Mouse (Mus musculus) B cell, adult 2 months (primary cell): Measurements from ENCODE around the gene Calm3.
A peak's percentile ranks its signal among the peaks of the same experiment; 100 is the strongest.

ENCODE experiments used
- DNase-seq, 2 experiments: peaks; one replicate each; pipeline ENCODE4 v3.0.0; 2022

Gene Calm3

DNA sequence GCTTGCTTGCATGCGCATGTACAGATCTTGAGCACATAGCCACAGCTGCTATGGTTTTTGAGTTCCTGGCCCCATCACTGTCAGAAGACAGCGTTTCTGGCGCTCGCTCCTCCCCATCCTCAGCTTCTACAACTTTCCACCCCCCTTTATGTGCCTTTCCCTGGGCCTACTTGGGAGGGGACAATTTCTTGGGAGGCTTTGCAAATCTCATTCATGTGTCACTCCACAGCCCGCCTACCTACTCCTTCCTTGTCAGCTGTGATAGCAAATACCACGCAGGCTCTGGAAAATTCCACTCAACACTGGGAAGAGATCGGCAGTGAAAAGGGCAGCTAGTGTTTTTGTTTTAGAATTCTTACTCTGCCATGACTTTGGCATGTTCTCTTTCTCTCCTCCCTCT lies 16.4 kb upstream of the Calm3 start:
- no peak for DNase-seq

- DNase-seq, result no peak
Measured at GRCm38 (mm10) chr7:16938117-16938791, 14.3 kb upstream of the Calm3 start.

DNA sequence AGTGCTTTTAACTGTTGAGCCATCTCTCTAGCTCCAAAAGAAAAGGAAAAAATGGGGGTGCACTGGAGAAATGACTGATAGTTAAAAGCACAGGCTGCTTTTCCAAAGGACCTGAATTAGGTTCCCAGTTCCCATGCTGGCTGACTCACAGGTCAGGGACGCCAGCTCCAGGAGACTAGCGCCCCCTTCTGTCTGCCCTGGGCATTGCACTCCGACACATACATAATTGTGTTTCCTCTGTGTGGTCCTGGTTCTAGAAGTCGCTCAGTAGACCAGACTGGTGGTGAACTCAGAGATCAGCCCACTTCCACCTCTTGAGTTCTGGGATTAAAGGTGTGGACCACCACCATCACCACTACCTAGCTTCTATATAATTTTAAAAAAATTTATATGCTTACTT lies 13.4 kb upstream of the Calm3 start:
- DNase-seq, result peak; percentile 53 to 54

DNA sequence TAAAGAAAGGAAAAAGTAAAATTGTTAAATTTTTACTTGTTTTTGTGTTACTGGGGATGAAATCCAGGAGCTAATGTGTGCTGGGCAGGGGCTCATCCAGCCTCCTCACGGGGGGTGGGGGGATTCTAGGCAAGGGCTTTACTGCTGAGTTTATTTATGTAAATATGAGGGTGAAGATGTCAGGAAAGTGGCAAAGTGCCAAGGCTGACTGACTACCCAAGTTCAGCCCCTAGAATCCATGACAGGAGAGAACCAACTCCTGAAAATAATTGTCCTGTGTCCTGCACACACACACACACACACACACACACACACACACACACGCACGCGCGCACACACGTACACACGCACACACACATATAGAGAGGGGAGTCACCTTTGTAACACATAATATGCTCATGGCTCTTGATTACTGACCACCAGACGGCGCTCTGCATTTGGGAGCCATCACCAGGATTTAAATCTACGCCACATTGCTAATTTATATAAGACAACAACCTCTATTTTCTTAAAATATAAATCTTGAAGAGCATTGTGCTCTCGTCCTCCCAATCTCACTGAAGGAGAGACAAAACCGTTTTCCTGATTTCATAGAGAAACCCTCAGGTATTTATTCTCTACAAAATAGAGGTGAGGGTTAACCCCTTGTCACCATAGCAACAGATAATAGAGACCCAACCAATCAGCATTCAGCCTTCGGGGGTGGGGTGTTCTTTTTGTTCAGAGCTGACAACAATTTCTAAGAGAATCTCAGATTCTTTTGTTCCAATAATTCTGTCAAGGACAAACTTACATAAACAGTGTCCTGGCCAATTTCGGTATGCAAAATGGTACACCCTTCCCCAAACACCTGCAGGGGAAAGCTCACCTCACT lies 9.0 kb upstream of the Calm3 start:
- peak; percentile 67 to 68 for DNase-seq

DNA sequence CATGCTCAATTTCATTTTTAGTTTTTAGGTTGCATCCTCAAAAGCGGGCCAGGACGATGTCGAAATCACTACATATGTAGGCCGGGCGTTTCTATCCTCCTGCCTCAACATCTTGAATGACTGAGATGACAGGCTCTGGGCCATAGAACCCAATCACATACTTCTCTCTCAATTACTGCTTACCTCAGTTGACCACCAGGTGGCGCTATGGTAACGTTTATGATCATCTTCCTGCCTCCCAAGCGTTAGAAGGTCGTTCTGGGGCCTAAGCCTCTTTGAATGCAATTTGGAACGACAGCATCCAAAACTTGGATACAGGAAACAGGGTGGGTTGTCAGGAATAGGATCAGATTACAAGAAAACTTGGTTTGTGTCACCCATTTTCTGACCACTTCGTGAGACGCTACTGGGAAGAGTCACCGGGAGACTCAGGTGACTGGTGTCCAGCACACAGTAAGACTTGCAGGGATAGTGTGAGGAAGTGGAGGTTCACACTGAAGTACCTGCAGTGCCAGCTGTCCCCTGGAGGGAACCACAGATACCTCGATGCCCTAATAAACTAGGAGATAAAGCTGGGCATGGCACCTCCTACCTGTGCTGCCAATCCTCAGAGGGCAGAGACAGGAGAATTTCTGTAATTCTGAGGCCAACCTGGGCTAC lies 8.2 kb upstream of the Calm3 start:
- peak; percentile 88 to 89 for DNase-seq

- peak; percentile 76 to 78 for DNase-seq
Measured at GRCm38 (mm10) chr7:16930850-16931249, 6.9 kb upstream of the Calm3 start.

- DNase-seq, result peak in 1 of 2 experiments; percentile 21
Measured at GRCm38 (mm10) chr7:16928341-16928740, 4.4 kb upstream of the Calm3 start.

- no peak for DNase-seq
Measured at GRCm38 (mm10) chr7:16923283-16924036, 454 bp downstream of the Calm3 start.

GRCm38 (mm10) chr7:16922360-16922973 lies 1.4 kb downstream of the Calm3 start:
- DNase-seq, result no peak

DNA sequence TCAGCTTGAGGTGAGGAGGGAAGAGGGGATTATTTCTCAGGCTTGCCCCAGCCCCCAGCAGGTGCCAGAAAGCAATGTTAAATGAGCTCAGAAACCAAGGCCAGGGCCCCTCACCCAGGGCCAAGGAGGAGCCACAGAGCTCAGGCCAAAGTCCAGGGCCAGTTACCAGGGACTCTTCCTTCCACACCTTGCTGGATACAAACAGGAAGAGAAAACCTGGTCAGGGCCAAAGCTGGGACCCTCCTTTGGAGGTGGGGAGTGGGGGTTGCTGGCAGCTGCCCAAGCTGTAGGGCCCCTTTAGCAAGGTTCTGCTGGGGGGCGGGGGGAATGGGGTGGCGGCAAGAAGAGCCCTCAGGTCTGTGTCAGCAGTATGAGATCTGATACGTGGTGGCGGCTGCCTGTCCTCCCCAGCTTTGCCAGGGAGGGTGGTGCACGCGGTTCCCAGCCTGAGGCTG lies 2.0 kb downstream of the Calm3 start:
- DNase-seq, result no peak

GRCm38 (mm10) chr7:16920818-16921791 lies 2.8 kb downstream of the Calm3 start:
- no peak for DNase-seq

GRCm38 (mm10) chr7:16920150-16920579 lies 3.7 kb downstream of the Calm3 start:
- DNase-seq, result no peak

DNA sequence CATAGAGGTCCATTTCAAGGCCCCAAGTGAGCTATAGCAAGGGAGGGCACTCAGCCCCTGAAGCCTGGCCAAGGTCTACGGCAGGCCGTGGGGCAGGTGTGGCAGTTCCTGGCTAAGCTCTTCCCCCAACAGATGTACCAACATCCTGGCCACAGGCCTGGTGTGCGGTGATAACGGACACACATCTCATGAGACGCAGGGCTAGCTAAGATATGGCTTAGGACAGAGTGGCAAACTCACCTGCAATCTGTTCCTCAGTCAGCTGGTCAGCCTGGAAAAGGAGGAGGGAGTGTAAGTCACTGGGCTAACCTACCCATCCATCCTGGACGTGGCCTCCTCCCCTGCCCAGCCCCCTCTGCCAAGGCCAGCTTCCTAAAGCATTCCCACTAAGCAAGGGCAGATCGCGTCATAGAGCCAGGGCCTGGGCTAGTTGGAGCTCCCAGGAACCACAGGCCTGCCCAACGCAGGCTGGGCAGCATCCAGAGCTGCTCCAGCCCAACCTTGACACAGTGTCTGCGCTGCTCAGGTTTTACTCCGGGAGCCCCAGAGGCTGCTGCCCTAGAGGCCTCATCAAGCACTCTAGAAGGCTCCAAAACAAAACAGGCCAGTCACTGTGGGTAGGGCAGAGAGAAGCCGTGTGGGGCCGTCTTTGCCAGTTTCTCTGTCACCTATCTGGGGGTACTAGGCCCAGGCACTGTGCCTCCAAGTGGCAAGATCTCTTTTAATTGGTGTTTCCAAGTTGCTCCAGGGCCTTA lies 4.3 kb downstream of the Calm3 start:
- DNase-seq, result no peak

GRCm38 (mm10) chr7:16918670-16919069 lies 5.2 kb downstream of the Calm3 start:
- DNase-seq, result no peak

GRCm38 (mm10) chr7:16918014-16918413 lies 5.9 kb downstream of the Calm3 start:
- no peak for DNase-seq

DNA sequence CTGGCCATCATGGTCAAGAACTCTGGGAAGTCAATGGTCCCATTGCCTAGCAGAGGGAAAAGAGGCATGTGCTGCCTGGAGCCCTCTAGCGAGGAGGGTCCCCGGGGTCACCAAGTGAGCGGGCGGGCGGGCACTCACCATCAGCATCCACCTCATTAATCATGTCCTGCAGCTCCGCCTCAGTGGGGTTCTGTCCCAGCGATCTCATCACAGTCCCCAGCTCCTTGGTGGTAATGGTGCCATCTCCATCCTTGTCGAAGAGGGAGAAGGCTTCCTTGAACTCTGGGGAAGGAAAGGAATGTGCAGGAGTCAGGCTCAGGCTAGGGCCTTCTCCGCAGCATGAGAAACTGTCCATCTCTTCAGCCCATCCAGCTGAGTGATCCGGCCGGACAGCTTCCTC lies 6.5 kb downstream of the Calm3 start:
- DNase-seq, result no peak

DNA sequence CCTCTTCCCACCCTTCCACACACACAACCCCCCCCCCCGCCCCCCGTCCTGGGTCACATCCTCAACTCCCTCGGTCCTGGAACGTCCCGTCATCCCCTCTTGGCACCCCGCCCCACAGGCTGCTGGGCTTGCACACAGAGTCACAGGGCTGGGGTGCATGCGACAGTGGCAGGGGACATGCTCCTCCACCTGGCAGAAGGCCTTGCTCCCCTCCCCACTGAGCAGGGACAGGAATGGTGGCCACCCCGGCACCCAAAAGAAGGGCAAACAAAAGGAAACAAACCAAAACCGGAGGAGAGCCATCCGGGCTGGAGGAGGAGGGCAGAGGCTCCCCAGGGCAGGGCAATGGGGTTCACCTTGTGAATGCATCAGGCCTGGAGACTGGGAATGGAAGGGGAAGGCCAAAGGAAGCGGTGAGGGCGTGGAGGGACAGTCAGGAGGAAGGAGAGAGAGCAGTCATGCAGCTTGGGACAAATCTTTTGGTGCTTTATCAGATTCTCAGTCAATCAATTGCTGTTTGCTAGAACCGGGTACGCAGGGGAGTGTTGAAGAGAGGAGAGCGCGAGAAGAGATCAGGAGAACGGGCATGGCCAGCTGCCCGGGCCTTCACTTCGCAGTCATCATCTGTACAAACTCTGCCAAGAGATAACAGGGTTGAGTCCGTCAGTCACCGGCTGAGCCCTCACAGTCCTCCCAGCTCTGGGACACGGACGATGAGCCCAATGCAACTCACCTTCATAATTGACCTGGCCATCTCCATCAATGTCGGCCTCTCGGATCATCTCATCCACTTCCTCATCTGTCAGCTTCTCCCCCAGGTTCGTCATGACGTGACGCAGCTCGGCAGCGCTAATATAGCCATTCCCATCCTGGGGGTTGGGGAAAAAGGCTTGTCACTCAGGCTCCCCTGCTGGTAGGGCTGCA lies 7.3 kb downstream of the Calm3 start:
- DNase-seq, result no peak

- no peak for DNase-seq
Measured at GRCm38 (mm10) chr7:16915461-16916340, 8.2 kb downstream of the Calm3 start.
